Mouse (Mus musculus) intestine, embryonic 14.5 days (tissue): ENCODE measurements around the gene Mlc1. TPM values are rescaled to one million over a fixed set of nuclear protein-coding genes. Genes with fewer than 3 reads are reported as not detected.

ENCODE experiments used
- ATAC-seq: fragments of 200-750 bp; cut with Nextera tagmentation; replicated peaks from 2 replicates; pipeline ENCODE4 v1.8.0; 2017; ENCODE audit warnings: low read depth, moderate number of reproducible peaks, moderate TSS enrichment, moderate library complexity; ENCODE audit not compliant: low FRiP score, low TSS enrichment
- DNase-seq: peaks from one replicate; pipeline ENCODE4 v3.0.0-alpha.2; 2018; ENCODE audit warnings: low spot score
- H3K27ac ChIP-seq: fragments of 300-500 bp; sonication (generic); 2 replicates; pipeline ENCODE4 v1.5.1; 2014; ENCODE audit warnings: low read depth, mild to moderate bottlenecking, control low read depth
- H3K27me3 ChIP-seq: fragments of 300-500 bp; sonication (generic); replicated peaks from 2 replicates; pipeline ENCODE4 v1.6.1; 2014; ENCODE audit warnings: low read length, control low read depth; ENCODE audit not compliant: control insufficient read depth, insufficient read depth
- H3K36me3 ChIP-seq: fragments of 300-500 bp; sonication (generic); 2 replicates; pipeline ENCODE4 v1.6.1; 2014; ENCODE audit warnings: low read length, control low read depth; ENCODE audit not compliant: control insufficient read depth, insufficient read depth
- H3K4me1 ChIP-seq: fragments of 300-500 bp; sonication (generic); replicated peaks from 2 replicates; pipeline ENCODE4 v1.6.1; 2014; ENCODE audit warnings: low read length, control low read depth, mixed read lengths; ENCODE audit not compliant: control insufficient read depth, insufficient read depth
- H3K4me2 ChIP-seq: fragments of 300-500 bp; sonication (generic); 2 replicates; pipeline ENCODE4 v1.6.1; 2014; ENCODE audit warnings: low read length
- H3K4me3 ChIP-seq: fragments of 300-500 bp; sonication (generic); 2 replicates; pipeline ENCODE4 v1.5.1; 2014; ENCODE audit warnings: low read depth, low read length, control low read depth, mixed read lengths
- H3K9ac ChIP-seq: fragments of 300-500 bp; sonication (generic); 2 replicates; pipeline ENCODE4 v1.6.1; 2014; ENCODE audit warnings: mild to moderate bottlenecking, low read length
- H3K9me3 ChIP-seq: fragments of 300-500 bp; sonication (generic); 2 replicates; pipeline ENCODE4 v1.6.1; 2016; ENCODE audit warnings: low read length, control low read depth; ENCODE audit not compliant: control insufficient read depth
- WGBS: fragments of 180-500 bp; shearing (Covaris S2); extraction: QIAGEN DNeasy Blood & Tissue Kit; methylation state at CpG from one replicate; pipeline ENCODE4 v1.1.7; 2014; 5-methylcytosine and 5-hydroxymethylcytosine counted together
- polyA plus RNA-seq: library from polyadenylated mRNA; unstranded; fragments of >200 nt; fragmentation: Nextera tagmentation; extraction: Ambion mirVana; gene quantifications from 2 replicates; pipeline ENCODE4 v1.2.1, GENCODE M21; 2014

Mlc1 gene
- polyA plus RNA-seq, 1 experiment from 2014 or later, result not detected

- no peaks in the 10 kb centered on the region for H3K9me3 ChIP-seq
- H3K4me3 ChIP-seq, result no peak overlapping the region
- H3K9ac ChIP-seq, result no peak overlapping the region
- no peak overlapping the region for H3K27ac ChIP-seq
- DNase-seq (no peak), ATAC-seq (no peak)
- 69% methylated on average over 8 of the region's 8 CpGs for WGBS
- no peaks in the 10 kb centered on the region for H3K36me3 ChIP-seq
- H3K4me2 ChIP-seq, result no peak overlapping the region
- no peaks in the 10 kb centered on the region for H3K27me3 ChIP-seq
- H3K4me1 ChIP-seq, result no peaks in the 10 kb centered on the region
These were observed 19.8 kb upstream of the Mlc1 start for GRCm38 (mm10) chr15:88998636-88999035.

GRCm38 (mm10) chr15:88989236-88989635, 10.4 kb upstream of the Mlc1 start:
- Histone ChIP-seq H3K9me3 (no peaks in the 10 kb centered on the region), H3K9ac (no peak overlapping the region), H3K36me3 (no peaks in the 10 kb centered on the region), H3K4me3 (no peak overlapping the region), H3K27ac (no peak overlapping the region), H3K4me1 (no peaks in the 10 kb centered on the region), H3K4me2 (no peak overlapping the region), H3K27me3 (no peaks in the 10 kb centered on the region)
- ATAC-seq, result no peak
- 59% methylated on average over 2 of the region's 2 CpGs for WGBS
- no peak for DNase-seq

GRCm38 (mm10) chr15:88982534-88983079, 3.8 kb upstream of the Mlc1 start, which contains the start of gene Mov10l1:
Mov10l1 (plus strand) TSS chr15:88982909.
- WGBS, result 91% methylated on average over 31 of the region's 31 CpGs

GRCm38 (mm10) chr15:88979138-88979446, 285 bp upstream of the Mlc1 start:
- DNase-seq, result no peak
- Histone ChIP-seq H3K4me3 (no peak overlapping the region), H3K27me3 (no peaks in the 10 kb centered on the region), H3K4me2 (no peak overlapping the region), H3K36me3 (no peaks in the 10 kb centered on the region), H3K9me3 (no peaks in the 10 kb centered on the region), H3K4me1 (no peaks in the 10 kb centered on the region), H3K27ac (no peak overlapping the region), H3K9ac (no peak overlapping the region)
- WGBS, result 73% methylated on average over 3 of the region's 3 CpGs
- ATAC-seq, result no peak

More at GRCm38 (mm10) chr15:88982534-88983079, 3.8 kb upstream of the Mlc1 start, which contains the start of gene Mov10l1:
- DNase-seq (no peak), ATAC-seq (no peak)
- H3K36me3 ChIP-seq, result no peaks in the 10 kb centered on the region
- no peak within 1 kb of the TSS for H3K4me2 ChIP-seq
- no peaks in the 10 kb centered on the region for H3K9me3 ChIP-seq
- no peak within 1 kb of the TSS for H3K9ac ChIP-seq
- no peak within 1 kb of the TSS for H3K27ac ChIP-seq
- no peak within 1 kb of the TSS for H3K4me3 ChIP-seq
- no peaks in the 10 kb centered on the region for H3K27me3 ChIP-seq
- H3K4me1 ChIP-seq, result no peaks in the 10 kb centered on the region

- H3K4me2 ChIP-seq, result no peak overlapping the region
- no peak overlapping the region for H3K27ac ChIP-seq
- no peaks in the 10 kb centered on the region for H3K9me3 ChIP-seq
- DNase-seq (no peak), ATAC-seq (no peak)
- no peak overlapping the region for H3K4me3 ChIP-seq
- no peak overlapping the region for H3K9ac ChIP-seq
- 86% methylated on average over 4 of the region's 4 CpGs for WGBS
- no peaks in the 10 kb centered on the region for H3K27me3 ChIP-seq
- H3K4me1 ChIP-seq, result no peaks in the 10 kb centered on the region
- H3K36me3 ChIP-seq, result no peaks in the 10 kb centered on the region
These were observed 6.5 kb downstream of the Mlc1 start for GRCm38 (mm10) chr15:88972300-88972699.

- ATAC-seq (no peak), DNase-seq (no peak)
- H3K27me3 ChIP-seq, result no peaks in the 10 kb centered on the region
- WGBS, result 95% methylated on average over 2 of the region's 2 CpGs
- H3K4me1 ChIP-seq, result no peaks in the 10 kb centered on the region
- H3K4me3 ChIP-seq, result no peak overlapping the region
- H3K9me3 ChIP-seq, result no peaks in the 10 kb centered on the region
- H3K27ac ChIP-seq, result no peak overlapping the region
- H3K4me2 ChIP-seq, result no peak overlapping the region
- no peak overlapping the region for H3K9ac ChIP-seq
- H3K36me3 ChIP-seq, result no peaks in the 10 kb centered on the region
These were observed 14.7 kb downstream of the Mlc1 start for GRCm38 (mm10) chr15:88964070-88964578.

GRCm38 (mm10) chr15:88957522-88957921, 21.3 kb downstream of the Mlc1 start:
- Histone ChIP-seq H3K27ac (no peak overlapping the region), H3K36me3 (no peaks in the 10 kb centered on the region), H3K9me3 (no peaks in the 10 kb centered on the region), H3K4me3 (no peak overlapping the region), H3K4me1 (no peaks in the 10 kb centered on the region; the same call in 1 of the 2 replicates), H3K27me3 (peaks cover 25% of the 10 kb centered on the region), H3K9ac (no peak overlapping the region), H3K4me2 (no peak overlapping the region)
- ATAC-seq (no peak), DNase-seq (no peak)
- WGBS, result 89% methylated on average over 4 of the region's 4 CpGs

- 79% methylated on average over 6 of the region's 6 CpGs for WGBS
These were observed 23.5 kb downstream of the Mlc1 start for GRCm38 (mm10) chr15:88955342-88955741.

More at GRCm38 (mm10) chr15:88955342-88955741, 23.5 kb downstream of the Mlc1 start:
- Histone ChIP-seq H3K27ac (no peak overlapping the region), H3K27me3 (peaks cover 25% of the 10 kb centered on the region), H3K4me1 (no peaks in the 10 kb centered on the region; the same call in 1 of the 2 replicates), H3K4me3 (no peak overlapping the region), H3K36me3 (no peaks in the 10 kb centered on the region), H3K9ac (no peak overlapping the region), H3K4me2 (no peak overlapping the region), H3K9me3 (no peaks in the 10 kb centered on the region)
- DNase-seq (no peak), ATAC-seq (no peak)
